Mouse (Mus musculus) lung, embryonic 16.5 days (tissue): Measurements from ENCODE around the gene Gm1123. TPM values are rescaled to one million over a fixed set of nuclear protein-coding genes. Genes with fewer than 3 reads are reported as not detected.

Experiments
- ATAC-seq: fragments of 200-750 bp; cut with Nextera tagmentation; 2 replicates; pipeline ENCODE4 v1.8.0; 2017; ENCODE audit warnings: low read depth, mild to moderate bottlenecking, moderate library complexity
- H3K27ac ChIP-seq: fragments of 300-500 bp; sonication (generic); 2 replicates; pipeline ENCODE4 v1.5.1; 2014; ENCODE audit warnings: mild to moderate bottlenecking, control low read depth, low read length
- H3K27me3 ChIP-seq: fragments of 300-500 bp; sonication (generic); 2 replicates; pipeline ENCODE4 v1.6.1; 2014; ENCODE audit warnings: low read depth, low read length, mixed read lengths; ENCODE audit not compliant: control insufficient read depth, insufficient read depth
- H3K36me3 ChIP-seq: fragments of 300-500 bp; sonication (generic); 2 replicates; pipeline ENCODE4 v1.6.1; 2014; ENCODE audit warnings: low read length; ENCODE audit not compliant: control insufficient read depth, insufficient read depth
- H3K4me1 ChIP-seq: fragments of 300-500 bp; sonication (generic); replicated peaks from 2 replicates; pipeline ENCODE4 v1.6.1; 2014; ENCODE audit warnings: low read length, mixed read lengths; ENCODE audit not compliant: control insufficient read depth, insufficient read depth
- H3K4me2 ChIP-seq: fragments of 300-500 bp; sonication (generic); 2 replicates; pipeline ENCODE4 v1.6.1; 2014; ENCODE audit warnings: low read depth, low read length, control low read depth
- H3K4me3 ChIP-seq: fragments of 300-500 bp; sonication (generic); 2 replicates; pipeline ENCODE4 v1.5.1; 2014; ENCODE audit warnings: mild to moderate bottlenecking, low read length, control low read depth
- H3K9ac ChIP-seq: fragments of 300-500 bp; sonication (generic); 2 replicates; pipeline ENCODE4 v1.6.1; 2014; ENCODE audit warnings: low read length, control low read depth
- H3K9me3 ChIP-seq: fragments of 300-500 bp; sonication (generic); 2 replicates; pipeline ENCODE4 v1.6.1; 2016; ENCODE audit warnings: low read length; ENCODE audit not compliant: control insufficient read depth
- WGBS: fragments of 180-500 bp; shearing (Covaris S2); extraction: QIAGEN DNeasy Blood & Tissue Kit; methylation state at CpG from one replicate; pipeline ENCODE4 v1.1.7; 2014; 5-methylcytosine and 5-hydroxymethylcytosine counted together
- polyA plus RNA-seq: library from polyadenylated mRNA; unstranded; fragments of >200 nt; fragmentation: Nextera tagmentation; extraction: Ambion mirVana; gene quantifications from 2 replicates; pipeline ENCODE4 v1.2.1, GENCODE M21; 2015

Gm1123 gene
- polyA plus RNA-seq, 1 experiment from 2014 or later = not detected

DNA sequence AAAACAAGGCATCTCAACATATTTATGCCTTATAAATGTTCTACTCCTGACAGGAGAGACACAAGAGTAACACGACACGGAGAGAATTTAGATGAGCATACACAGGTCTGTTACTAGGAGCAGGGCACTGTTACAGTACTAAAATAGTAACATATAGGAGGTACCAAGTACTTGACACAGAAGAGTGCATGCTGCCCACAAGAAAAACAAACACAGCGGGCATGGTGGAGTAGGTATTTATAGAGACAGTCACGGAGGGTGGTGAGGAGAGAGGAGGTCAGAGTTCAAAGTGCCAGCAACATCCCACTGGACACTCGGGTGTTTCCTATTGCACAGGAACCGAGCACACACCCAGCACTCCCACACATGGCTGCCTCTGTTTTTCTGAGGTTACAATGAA, 14.2 kb upstream of the Gm1123 start:
- H3K4me2 ChIP-seq = no peak overlapping the region
- H3K27ac ChIP-seq = no peak overlapping the region
- H3K9me3 ChIP-seq = no peaks in the 10 kb centered on the region
- no peak overlapping the region for H3K4me3 ChIP-seq
- no peaks in the 10 kb centered on the region for H3K27me3 ChIP-seq
- WGBS = 49% methylated on average over 6 of the region's 6 CpGs
- no peak overlapping the region for H3K9ac ChIP-seq
- no peak for ATAC-seq
- no peaks in the 10 kb centered on the region for H3K4me1 ChIP-seq
- no peaks in the 10 kb centered on the region for H3K36me3 ChIP-seq

DNA sequence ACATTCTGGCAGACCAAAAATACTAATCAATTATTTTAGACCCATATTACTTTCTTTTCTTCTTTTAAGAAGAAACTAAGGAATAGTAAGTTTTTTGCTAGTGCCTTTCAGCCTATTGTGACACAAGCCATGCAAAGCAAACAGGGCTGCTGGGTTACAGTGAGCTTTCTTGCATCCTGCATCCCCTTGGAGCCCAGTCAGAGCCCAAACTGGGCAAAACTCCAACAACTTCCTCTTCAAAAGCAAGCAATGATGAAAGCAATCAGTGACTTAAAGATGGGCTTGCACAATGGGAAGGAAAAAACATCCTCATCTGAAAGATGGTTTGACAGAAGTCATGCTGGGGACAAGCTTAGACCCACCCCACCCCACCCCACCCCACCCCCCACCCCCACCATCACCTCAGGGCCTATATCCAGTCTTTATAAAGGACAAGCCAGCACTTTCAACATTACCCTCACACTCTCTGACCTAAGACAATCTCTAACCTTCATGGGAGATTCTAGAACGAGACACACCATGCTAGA, 13.3 kb upstream of the Gm1123 start:
- Histone ChIP-seq H3K4me3 (no peak overlapping the region), H3K9me3 (no peaks in the 10 kb centered on the region), H3K27ac (no peak overlapping the region), H3K27me3 (no peaks in the 10 kb centered on the region), H3K36me3 (no peaks in the 10 kb centered on the region), H3K4me1 (no peaks in the 10 kb centered on the region), H3K9ac (no peak overlapping the region), H3K4me2 (no peak overlapping the region)
- 57% methylated on average over 1 of the region's 1 CpGs for WGBS
- ATAC-seq = peak; percentile 77

DNA sequence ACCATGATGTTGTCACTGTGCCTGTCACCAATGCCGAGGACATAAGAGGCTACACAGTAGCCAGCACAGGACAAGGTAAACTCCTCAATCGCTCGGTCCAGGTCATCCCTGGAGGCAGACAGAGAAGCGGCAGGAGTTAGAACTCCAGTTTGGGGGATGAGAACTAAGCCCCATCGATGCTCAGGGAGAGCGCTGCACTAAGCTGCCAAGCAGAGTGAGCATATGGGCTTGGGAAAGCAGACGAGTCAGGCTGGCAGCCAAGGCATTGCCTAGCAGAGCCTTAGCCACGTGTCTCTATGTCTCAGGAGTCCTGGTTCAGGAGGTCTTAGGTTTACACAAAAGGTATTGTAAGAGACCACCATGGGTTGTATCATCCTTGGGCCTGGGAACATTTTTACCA, 9.2 kb upstream of the Gm1123 start:
- no peaks in the 10 kb centered on the region for H3K36me3 ChIP-seq
- ATAC-seq = no peak
- H3K9ac ChIP-seq = no peak overlapping the region
- no peak overlapping the region for H3K27ac ChIP-seq
- H3K4me3 ChIP-seq = no peak overlapping the region
- no peaks in the 10 kb centered on the region for H3K4me1 ChIP-seq
- H3K4me2 ChIP-seq = no peak overlapping the region
- H3K27me3 ChIP-seq = no peaks in the 10 kb centered on the region
- H3K9me3 ChIP-seq = no peaks in the 10 kb centered on the region
- WGBS = 83% methylated on average over 8 of the region's 8 CpGs

DNA sequence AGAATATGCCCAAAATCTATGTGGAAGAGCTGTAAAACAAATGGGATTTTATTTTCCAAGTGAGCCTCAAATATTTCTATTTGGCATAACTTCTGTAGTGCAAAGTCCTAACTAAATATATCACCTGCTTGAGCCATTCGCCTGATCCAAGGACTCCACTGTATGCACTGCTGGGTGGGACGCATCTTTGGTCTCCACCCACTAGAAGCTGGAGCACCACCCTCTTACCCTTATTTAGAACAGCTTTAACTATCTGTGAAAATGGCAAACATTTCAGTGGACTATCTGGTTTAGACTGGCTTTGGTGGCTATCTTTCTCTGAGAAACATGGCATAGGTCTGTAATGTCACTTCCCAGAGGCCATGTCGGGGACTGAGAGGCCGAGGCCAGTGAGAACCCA, 7.1 kb upstream of the Gm1123 start:
- no peak for ATAC-seq
- Histone ChIP-seq H3K4me1 (no peaks in the 10 kb centered on the region), H3K27ac (no peak overlapping the region), H3K4me2 (no peak overlapping the region), H3K36me3 (0 out of 2 replicates have a peak, but pooled peaks cover 2% of the 10 kb centered on the region), H3K4me3 (no peak overlapping the region), H3K9me3 (no peaks in the 10 kb centered on the region), H3K27me3 (no peaks in the 10 kb centered on the region), H3K9ac (no peak overlapping the region)
- WGBS = 84% methylated on average over 4 of the region's 4 CpGs

DNA sequence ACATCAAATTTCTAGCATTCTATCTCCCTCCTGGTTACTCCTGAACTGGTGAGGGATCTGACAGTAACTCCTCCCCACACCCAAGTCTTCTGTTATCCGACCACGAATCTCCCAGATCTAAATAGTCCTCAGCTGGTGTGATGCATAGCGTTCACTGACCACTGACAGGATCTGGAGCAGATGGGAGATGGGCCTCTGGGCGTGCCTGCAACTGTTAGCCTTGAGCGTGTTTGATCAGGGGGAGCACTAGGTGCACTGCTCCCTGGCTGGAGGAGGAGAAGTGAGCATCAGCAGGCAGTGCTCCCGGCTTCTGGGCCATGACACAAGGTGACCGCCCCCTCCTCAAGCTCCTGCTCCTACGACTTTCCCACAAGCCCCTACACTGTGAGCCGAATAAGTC, 6.5 kb upstream of the Gm1123 start:
- 62% methylated on average over 9 of the region's 9 CpGs for WGBS
- no peak for ATAC-seq
- Histone ChIP-seq H3K4me2 (no peak overlapping the region), H3K9ac (no peak overlapping the region), H3K36me3 (0 out of 2 replicates have a peak, but pooled peaks cover 2% of the 10 kb centered on the region), H3K27ac (no peak overlapping the region), H3K27me3 (no peaks in the 10 kb centered on the region), H3K4me1 (no peaks in the 10 kb centered on the region), H3K9me3 (no peaks in the 10 kb centered on the region), H3K4me3 (no peak overlapping the region)

DNA sequence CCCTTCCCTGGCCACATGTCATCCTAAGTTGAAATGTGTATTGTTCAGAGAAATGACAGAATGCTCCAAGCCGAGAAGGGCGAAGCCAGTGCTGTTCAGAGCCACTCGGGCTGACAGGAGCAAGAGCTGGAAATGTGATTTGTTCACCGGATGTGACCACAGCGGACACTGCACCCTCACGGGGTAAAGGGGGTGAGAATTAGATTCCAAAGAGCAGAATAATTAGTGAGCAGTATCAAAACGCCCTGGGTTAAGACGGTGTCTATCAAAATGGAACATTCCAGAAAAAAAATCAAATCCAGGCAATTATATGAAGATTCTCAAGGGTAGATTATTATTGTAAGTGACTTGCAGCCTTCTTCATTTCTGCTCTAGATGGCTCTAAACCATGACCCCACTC, 1.4 kb downstream of the Gm1123 start:
- WGBS = 78% methylated on average over 8 of the region's 8 CpGs
- no peaks in the 10 kb centered on the region for H3K27me3 ChIP-seq

DNA sequence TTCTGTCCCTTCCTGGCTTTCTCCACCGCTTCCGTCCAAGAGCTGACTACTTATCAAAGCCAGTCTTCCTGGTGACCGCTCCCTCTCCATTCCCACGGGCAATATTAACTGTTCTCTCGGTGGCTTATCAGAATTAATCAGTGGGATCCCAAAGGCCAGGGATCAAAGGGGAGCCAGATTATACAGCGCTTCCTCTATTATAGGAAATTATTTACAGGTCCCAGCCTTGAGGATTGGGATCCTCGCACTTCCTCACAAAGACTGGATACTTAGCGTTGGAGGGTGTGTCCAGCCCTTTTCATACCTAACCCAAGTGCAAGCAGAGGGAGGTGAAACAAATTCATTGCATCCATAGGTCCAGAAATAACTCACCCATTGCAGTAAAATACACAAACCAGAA, 3.5 kb downstream of the Gm1123 start:
- no peaks in the 10 kb centered on the region for H3K9me3 ChIP-seq
- no peak for ATAC-seq
- WGBS = 69% methylated on average over 8 of the region's 8 CpGs
- H3K4me1 ChIP-seq = no peaks in the 10 kb centered on the region
- H3K27ac ChIP-seq = no peak overlapping the region
- H3K4me3 ChIP-seq = no peak overlapping the region
- H3K4me2 ChIP-seq = no peak overlapping the region
- H3K27me3 ChIP-seq = no peaks in the 10 kb centered on the region
- no peak overlapping the region for H3K9ac ChIP-seq
- H3K36me3 ChIP-seq = no peaks in the 10 kb centered on the region

More for the DNA sequence above, 1.4 kb downstream of the Gm1123 start:
- no peak overlapping the region for H3K27ac ChIP-seq
- H3K36me3 ChIP-seq = no peaks in the 10 kb centered on the region
- no peak overlapping the region for H3K4me2 ChIP-seq
- no peak for ATAC-seq
- H3K4me3 ChIP-seq = no peak overlapping the region
- H3K9me3 ChIP-seq = no peaks in the 10 kb centered on the region
- no peak overlapping the region for H3K9ac ChIP-seq
- no peaks in the 10 kb centered on the region for H3K4me1 ChIP-seq

DNA sequence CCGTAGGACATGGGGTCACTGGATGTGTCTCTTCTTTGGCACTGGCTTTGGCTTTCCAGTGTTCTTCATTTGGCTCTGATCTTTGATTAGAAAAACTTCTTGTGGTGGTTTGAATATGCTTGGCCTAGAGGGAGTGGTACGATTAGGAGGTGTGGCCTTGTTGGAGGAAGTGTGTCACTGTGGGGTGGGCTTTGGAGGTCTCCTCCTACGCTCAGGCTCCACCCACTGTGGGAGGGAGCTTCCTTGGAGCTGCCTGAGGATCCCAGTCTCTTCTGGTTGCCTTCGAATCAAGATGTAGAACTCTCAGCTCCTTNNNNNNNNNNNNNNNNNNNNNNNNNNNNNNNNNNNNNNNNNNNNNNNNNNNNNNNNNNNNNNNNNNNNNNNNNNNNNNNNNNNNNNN, 13.8 kb downstream of the Gm1123 start:
- no peaks in the 10 kb centered on the region for H3K9me3 ChIP-seq
- no peak overlapping the region for H3K4me3 ChIP-seq
- no peaks in the 10 kb centered on the region for H3K4me1 ChIP-seq
- H3K36me3 ChIP-seq = no peaks in the 10 kb centered on the region
- 77% methylated on average over 4 of the region's 4 CpGs for WGBS
- no peak overlapping the region for H3K4me2 ChIP-seq
- ATAC-seq = no peak
- H3K27ac ChIP-seq = no peak overlapping the region
- H3K27me3 ChIP-seq = no peaks in the 10 kb centered on the region
- H3K9ac ChIP-seq = no peak overlapping the region

DNA sequence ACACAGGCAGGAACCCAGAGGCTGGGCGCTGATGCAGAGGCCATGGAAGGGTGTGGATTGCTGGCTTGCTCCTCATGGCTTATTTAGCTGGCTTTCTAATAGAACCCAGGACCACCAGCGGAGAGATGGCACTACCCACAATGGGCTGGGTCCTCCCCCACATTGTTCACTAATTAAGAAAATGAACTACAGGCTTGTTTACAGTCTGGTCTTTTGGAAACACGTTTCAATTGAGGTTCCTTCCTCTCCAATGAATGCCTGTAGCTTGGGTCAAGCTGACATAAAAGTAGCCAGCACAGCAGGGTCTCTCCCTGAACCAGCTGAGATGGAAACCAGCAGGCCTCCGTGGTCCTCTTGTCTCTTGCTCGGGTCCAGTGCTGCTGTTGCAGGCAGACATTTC, 14.3 kb downstream of the Gm1123 start:
- no peaks in the 10 kb centered on the region for H3K9me3 ChIP-seq
- no peaks in the 10 kb centered on the region for H3K4me1 ChIP-seq
- H3K9ac ChIP-seq = no peak overlapping the region
- no peak overlapping the region for H3K4me2 ChIP-seq
- H3K27ac ChIP-seq = no peak overlapping the region
- no peak overlapping the region for H3K4me3 ChIP-seq
- no peak for ATAC-seq
- H3K36me3 ChIP-seq = no peaks in the 10 kb centered on the region
- 54% methylated on average over 5 of the region's 5 CpGs for WGBS
- H3K27me3 ChIP-seq = no peaks in the 10 kb centered on the region

DNA sequence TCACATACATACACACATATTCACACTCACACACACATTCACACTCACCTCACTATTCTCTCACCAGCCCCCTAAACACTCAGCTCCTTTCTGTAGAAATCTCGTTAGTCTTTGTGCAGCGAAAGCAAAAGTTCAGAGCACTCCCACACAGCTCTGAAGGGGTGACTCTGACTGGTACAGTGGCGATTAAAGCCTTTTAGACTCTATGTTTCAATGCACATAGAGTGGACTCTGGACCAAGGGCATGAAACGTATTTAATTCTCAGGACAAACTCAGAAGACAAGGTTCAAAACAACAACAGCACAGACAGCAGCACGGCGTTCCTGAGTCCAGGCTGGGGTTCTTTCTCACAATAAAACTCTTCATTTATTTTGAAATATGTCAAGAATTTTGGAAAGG, 17.8 kb downstream of the Gm1123 start:
- WGBS = 78% methylated on average over 6 of the region's 6 CpGs
- ATAC-seq = no peak
- no peaks in the 10 kb centered on the region for H3K36me3 ChIP-seq
- H3K4me3 ChIP-seq = no peak overlapping the region
- H3K27ac ChIP-seq = no peak overlapping the region
- H3K9ac ChIP-seq = no peak overlapping the region
- H3K9me3 ChIP-seq = no peaks in the 10 kb centered on the region
- no peaks in the 10 kb centered on the region for H3K4me1 ChIP-seq
- no peaks in the 10 kb centered on the region for H3K27me3 ChIP-seq
- no peak overlapping the region for H3K4me2 ChIP-seq
